Mouse (Mus musculus): ENCODE measurements around the gene Nkapl.

GRCm38 (mm10) chr13:21502296-21502695 is 34.0 kb upstream of the Nkapl start:
- TF ChIP-seq CTCF (IDR thresholded peaks at IDR 0.05; ENCODE audit: extremely low read depth, insufficient read depth, low read length) (no peak), POLR2A (IDR thresholded peaks at IDR 0.05; ENCODE audit: extremely low read depth, insufficient read depth, low read length) (no peak)

All from cortical plate, adult 2 months (tissue).